Mouse (Mus musculus): ENCODE measurements around the gene Olfr1305.

Gene Olfr1305

GRCm38 (mm10) chr2:111877049-111877448 lies at the start of gene Olfr1305:
Gene Olfr1305 (minus strand): TSS chr2:111877149.
- DNase-seq (ENCODE audit: low spot score): no peak

- no peak for DNase-seq (ENCODE audit: low spot score)
These were observed 39.2 kb upstream of the Olfr1305 start, which contains the start of gene Olfr1306 for GRCm38 (mm10) chr2:111916171-111916570. Gene Olfr1306 (minus strand): TSS chr2:111916271.

- DNase-seq (ENCODE audit: low spot score): no peak
These were observed 56.7 kb downstream of the Olfr1305 start, which contains the start of gene Olfr1303 for GRCm38 (mm10) chr2:111820240-111820639. Gene Olfr1303 (minus strand): TSS chr2:111820340.
